Mouse (Mus musculus) limb, embryonic 13.5 days (tissue): Measurements from ENCODE around the gene Slc51b. TPM values are rescaled to one million over a fixed set of nuclear protein-coding genes. Genes with fewer than 3 reads are reported as not detected.

Experiments used
- ATAC-seq: fragments of 200-750 bp; cut with Nextera tagmentation; 2 replicates; pipeline ENCODE4 v1.8.0; 2017; ENCODE audit warnings: low read depth, moderate number of reproducible peaks, moderate TSS enrichment; ENCODE audit not compliant: low FRiP score
- H3K27ac ChIP-seq: fragments of 300-500 bp; sonication (generic); 2 replicates; pipeline ENCODE4 v1.5.1; 2015; ENCODE audit warnings: inconsistent platforms, mild to moderate bottlenecking, moderate library complexity
- H3K27me3 ChIP-seq: fragments of 300-500 bp; sonication (generic); 2 replicates; pipeline ENCODE4 v1.6.1; 2015; ENCODE audit warnings: mild to moderate bottlenecking, inconsistent platforms
- H3K36me3 ChIP-seq: fragments of 300-500 bp; sonication (generic); 2 replicates; pipeline ENCODE4 v1.6.1; 2015; ENCODE audit warnings: inconsistent platforms, mild to moderate bottlenecking, moderate library complexity
- H3K4me1 ChIP-seq: fragments of 300-500 bp; sonication (generic); 2 replicates; pipeline ENCODE4 v1.6.1; 2015; ENCODE audit warnings: inconsistent platforms
- H3K4me2 ChIP-seq: fragments of 300-500 bp; sonication (generic); replicated peaks from 2 replicates; pipeline ENCODE4 v1.6.1; 2015; ENCODE audit warnings: inconsistent platforms, mild to moderate bottlenecking, moderate library complexity
- H3K4me3 ChIP-seq: fragments of 300-500 bp; sonication (generic); 2 replicates; pipeline ENCODE4 v1.5.1; 2015; ENCODE audit warnings: moderate library complexity, mild to moderate bottlenecking, inconsistent platforms
- H3K9ac ChIP-seq: fragments of 300-500 bp; sonication (generic); 2 replicates; pipeline ENCODE4 v1.6.1; 2015; ENCODE audit warnings: mild to moderate bottlenecking, inconsistent platforms
- H3K9me3 ChIP-seq: fragments of 300-500 bp; sonication (generic); 2 replicates; pipeline ENCODE4 v1.6.1; 2016; ENCODE audit warnings: inconsistent platforms
- WGBS: fragments of 180-500 bp; shearing (Covaris S2); methylation state at CpG from one replicate; pipeline ENCODE4 v1.1.7; 2015; 5-methylcytosine and 5-hydroxymethylcytosine counted together
- polyA plus RNA-seq: library from polyadenylated mRNA; unstranded; fragments of >200 nt; fragmentation: Nextera tagmentation; extraction: Ambion mirVana; gene quantifications from 2 replicates; pipeline ENCODE4 v1.2.1, GENCODE M21; 2015

Slc51b gene
- polyA plus RNA-seq, 1 experiment from 2014 or later, result not detected

GRCm38 (mm10) chr9:65407327-65407726, 15.4 kb downstream of the Slc51b start:
- Histone ChIP-seq H3K9ac (no peak overlapping the region), H3K9me3 (no peaks in the 10 kb centered on the region), H3K27ac (no peak overlapping the region), H3K4me2 (no peak overlapping the region), H3K36me3 (peaks cover 8% of the 10 kb centered on the region; the same call in 1 of the 2 replicates), H3K4me1 (no peaks in the 10 kb centered on the region), H3K27me3 (no peaks in the 10 kb centered on the region), H3K4me3 (no peak overlapping the region)
- ATAC-seq, result no peak
- WGBS, result 81% methylated on average over 5 of the region's 5 CpGs

GRCm38 (mm10) chr9:65405184-65405449, 17.6 kb downstream of the Slc51b start:
- 88% methylated on average over 2 of the region's 2 CpGs for WGBS
- Histone ChIP-seq H3K9me3 (no peaks in the 10 kb centered on the region), H3K4me2 (no peak overlapping the region), H3K36me3 (no peaks in the 10 kb centered on the region), H3K27me3 (no peaks in the 10 kb centered on the region), H3K4me1 (no peaks in the 10 kb centered on the region), H3K27ac (no peak overlapping the region), H3K4me3 (no peak overlapping the region), H3K9ac (no peak overlapping the region)
- ATAC-seq, result no peak

GRCm38 (mm10) chr9:65404331-65405183, 18.2 kb downstream of the Slc51b start:
- WGBS, result 72% methylated on average over 15 of the region's 15 CpGs
- no peak for ATAC-seq

GRCm38 (mm10) chr9:65399934-65400333, 22.8 kb downstream of the Slc51b start:
- no peak overlapping the region for H3K27ac ChIP-seq
- no peak overlapping the region for H3K4me2 ChIP-seq
- H3K9me3 ChIP-seq, result no peaks in the 10 kb centered on the region
- no peak for ATAC-seq
- H3K36me3 ChIP-seq, result no peaks in the 10 kb centered on the region
- H3K4me3 ChIP-seq, result no peak overlapping the region
- H3K27me3 ChIP-seq, result no peaks in the 10 kb centered on the region
- H3K9ac ChIP-seq, result no peak overlapping the region
- H3K4me1 ChIP-seq, result peaks cover 11% of the 10 kb centered on the region
- WGBS, result 92% methylated on average over 6 of the region's 6 CpGs

More at GRCm38 (mm10) chr9:65404331-65405183, 18.2 kb downstream of the Slc51b start:
- Histone ChIP-seq H3K27me3 (no peaks in the 10 kb centered on the region), H3K27ac (no peak overlapping the region), H3K4me1 (no peaks in the 10 kb centered on the region), H3K9me3 (no peaks in the 10 kb centered on the region), H3K9ac (no peak overlapping the region), H3K4me3 (no peak overlapping the region), H3K36me3 (no peaks in the 10 kb centered on the region), H3K4me2 (no peak overlapping the region)

- H3K4me3 ChIP-seq, result peak within 1 kb of the TSS; percentile 58
- H3K4me1 ChIP-seq, result peaks cover 11% of the 10 kb centered on the region
- no peak within 1 kb of the TSS for H3K27ac ChIP-seq
- WGBS, result under 1% methylated on average over 24 of the region's 24 CpGs
- H3K4me2 ChIP-seq, result peak within 1 kb of the TSS; percentile 80
- no peaks in the 10 kb centered on the region for H3K36me3 ChIP-seq
- peak; percentile 89 for ATAC-seq
- H3K9ac ChIP-seq, result peak within 1 kb of the TSS; percentile 72
- H3K9me3 ChIP-seq, result no peaks in the 10 kb centered on the region
- H3K27me3 ChIP-seq, result peaks cover 4% of the 10 kb centered on the region
Observed at GRCm38 (mm10) chr9:65398279-65398678, 24.5 kb downstream of the Slc51b start, which contains the start of gene Rasl12. TSS of gene Rasl12 (plus strand) at chr9:65398506.

GRCm38 (mm10) chr9:65394360-65394759, 28.4 kb downstream of the Slc51b start:
- Histone ChIP-seq H3K9ac (no peak overlapping the region), H3K4me2 (no peak overlapping the region), H3K36me3 (no peaks in the 10 kb centered on the region), H3K27ac (no peak overlapping the region), H3K9me3 (no peaks in the 10 kb centered on the region), H3K27me3 (peaks cover 42% of the 10 kb centered on the region), H3K4me3 (no peak overlapping the region), H3K4me1 (peaks cover 22% of the 10 kb centered on the region)
- WGBS, result 54% methylated on average over 2 of the region's 2 CpGs
- ATAC-seq, result no peak

GRCm38 (mm10) chr9:65393606-65394005, 29.1 kb downstream of the Slc51b start:
- no peaks in the 10 kb centered on the region for H3K9me3 ChIP-seq
- no peaks in the 10 kb centered on the region for H3K36me3 ChIP-seq
- 57% methylated on average over 2 of the region's 2 CpGs for WGBS
- no peak overlapping the region for H3K4me2 ChIP-seq
- no peak overlapping the region for H3K27ac ChIP-seq
- no peak overlapping the region for H3K4me3 ChIP-seq
- H3K4me1 ChIP-seq, result peaks cover 15% of the 10 kb centered on the region
- peaks cover 50% of the 10 kb centered on the region for H3K27me3 ChIP-seq
- no peak overlapping the region for H3K9ac ChIP-seq
- ATAC-seq, result no peak

- Histone ChIP-seq H3K4me3 (no peak overlapping the region), H3K9me3 (no peaks in the 10 kb centered on the region), H3K4me1 (peaks cover 10% of the 10 kb centered on the region), H3K27ac (no peak overlapping the region), H3K4me2 (no peak overlapping the region), H3K9ac (no peak overlapping the region), H3K27me3 (peaks cover 55% of the 10 kb centered on the region), H3K36me3 (no peaks in the 10 kb centered on the region)
- no peak for ATAC-seq
- WGBS, result 31% methylated on average over 6 of the region's 6 CpGs
Observed at GRCm38 (mm10) chr9:65392638-65393364, 30.0 kb downstream of the Slc51b start.

GRCm38 (mm10) chr9:65391613-65391964, 31.2 kb downstream of the Slc51b start, which contains the start of gene Kbtbd13:
TSS of gene Kbtbd13 (minus strand) at chr9:65391652.
- Histone ChIP-seq H3K9me3 (no peaks in the 10 kb centered on the region), H3K27me3 (peaks cover 55% of the 10 kb centered on the region), H3K27ac (no peak within 1 kb of the TSS), H3K36me3 (no peaks in the 10 kb centered on the region), H3K4me3 (peak within 1 kb of the TSS; percentile 52), H3K4me2 (peak within 1 kb of the TSS; percentile 70), H3K4me1 (peaks cover 10% of the 10 kb centered on the region), H3K9ac (peak within 1 kb of the TSS; percentile 66)
- ATAC-seq, result no peak
- WGBS, result 28% methylated on average over 8 of the region's 8 CpGs

GRCm38 (mm10) chr9:65390752-65391612, 31.8 kb downstream of the Slc51b start:
- Histone ChIP-seq H3K27ac (no peak overlapping the region), H3K9ac (peak overlapping the region; percentile 66), H3K36me3 (no peaks in the 10 kb centered on the region), H3K4me3 (peak overlapping the region; percentile 52), H3K4me2 (peak overlapping the region; percentile 70), H3K27me3 (peaks cover 55% of the 10 kb centered on the region), H3K9me3 (no peaks in the 10 kb centered on the region), H3K4me1 (peaks cover 10% of the 10 kb centered on the region)
- peak; percentile 60; the same call in 1 of the 2 replicates for ATAC-seq
- WGBS, result 18% methylated on average over 84 of the region's 96 CpGs

GRCm38 (mm10) chr9:65386373-65387140, 36.2 kb downstream of the Slc51b start:
- Histone ChIP-seq H3K36me3 (no peaks in the 10 kb centered on the region), H3K9ac (no peak overlapping the region), H3K4me3 (no peak overlapping the region), H3K27ac (no peak overlapping the region), H3K4me1 (peaks cover 8% of the 10 kb centered on the region), H3K9me3 (no peaks in the 10 kb centered on the region), H3K4me2 (no peak overlapping the region), H3K27me3 (peaks cover 35% of the 10 kb centered on the region)
- ATAC-seq, result no peak
- WGBS, result 14% methylated on average over 8 of the region's 8 CpGs
